Mouse (Mus musculus) liver, adult 2 months (tissue): ENCODE measurements around the gene Zfp982.
"Not testable (repeated sequence)": the region's sequence is repeated elsewhere in the genome, so short reads cannot be mapped to it uniquely, and the experiment has no call there.

Source experiments
- CTCF ChIP-seq: fragments of 200-500 bp; IDR thresholded peaks from 2 replicates; pipeline ENCODE4 v1.5.1; 2011; ENCODE audit warnings: low read depth, low read length, control low read depth
- POLR2A ChIP-seq: fragments of 200-500 bp; IDR thresholded peaks from 2 replicates; pipeline ENCODE4 v1.6.1; 2011; ENCODE audit warnings: low read length, control low read depth; ENCODE audit not compliant: insufficient read depth; ENCODE audit errors: extremely low read depth

- not testable (repeated sequence) for TF ChIP-seq POLR2A, CTCF
Measured at GRCm38 (mm10) chr4:147554361-147554760, 62.1 kb downstream of the Zfp982 start.
